Mouse (Mus musculus): ENCODE measurements around the gene Bcl2l1. TPM values are rescaled to one million over a fixed set of nuclear protein-coding genes. Genes with fewer than 3 reads are reported as not detected.
A peak's percentile ranks its signal among the peaks of the same experiment; 100 is the strongest.

Bcl2l1 gene
- polyA plus RNA-seq, 1 experiment from 2014 or later = 109 TPM

DNA sequence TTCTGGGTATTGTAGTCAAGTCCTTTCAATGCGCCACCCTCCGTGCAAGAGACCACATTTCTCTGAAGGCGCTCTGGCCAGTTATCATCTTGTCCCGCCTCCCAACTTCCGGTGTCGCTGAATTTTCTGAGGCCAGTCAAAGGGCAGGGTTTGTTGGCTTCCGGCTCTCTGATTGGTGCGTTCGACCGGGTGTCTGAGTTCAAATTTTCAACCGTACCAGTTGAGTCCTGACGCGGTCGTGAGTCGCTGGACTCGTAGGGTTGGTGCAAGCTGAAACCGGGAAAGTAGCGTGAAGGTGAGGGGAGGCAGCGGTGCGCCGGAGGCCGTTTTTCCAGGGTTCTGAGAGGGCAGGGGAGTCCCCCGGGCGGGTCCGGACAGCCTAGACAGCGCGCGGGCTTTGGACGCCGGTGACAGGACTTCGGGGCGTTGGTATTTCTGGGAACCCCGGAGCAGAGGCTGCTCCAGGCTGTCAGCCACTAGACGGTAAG lies 16.3 kb upstream of the Bcl2l1 start, which contains the start of gene Tpx2:
TSS of gene Tpx2 (plus strand) at position 150 of the 488 bp plus-strand sequence.
- peak within 1 kb of the TSS; percentile 86 for H3K27ac ChIP-seq (replicated peaks; ENCODE audit: low read depth, low read length)
- peaks cover 10% of the 10 kb centered on the region for H3K4me1 ChIP-seq (ENCODE audit: control insufficient read depth, insufficient read depth, low read length)
- ATAC-seq (ENCODE audit: insufficient number of reproducible peaks, low FRiP score, low TSS enrichment, low read depth) = peak; percentile 96
- H3K4me3 ChIP-seq (ENCODE audit: low read depth, low read length) = peak within 1 kb of the TSS; percentile 92
- no peaks in the 10 kb centered on the region for H3K9me3 ChIP-seq (ENCODE audit: control insufficient read depth, low read length)
- H3K36me3 ChIP-seq (ENCODE audit: control insufficient read depth, insufficient read depth, low read length) = no peaks in the 10 kb centered on the region
- DNase-seq (ENCODE audit: low spot score) = peak; percentile 99
- peak within 1 kb of the TSS; percentile 84 for H3K9ac ChIP-seq (ENCODE audit: low read length)
- H3K4me2 ChIP-seq (ENCODE audit: low read depth, severe bottlenecking) = peak within 1 kb of the TSS; percentile 57
- no peaks in the 10 kb centered on the region for H3K27me3 ChIP-seq (ENCODE audit: control insufficient read depth, insufficient read depth, low read length)
- WGBS = 0% methylated on average over 34 of the region's 34 CpGs

DNA sequence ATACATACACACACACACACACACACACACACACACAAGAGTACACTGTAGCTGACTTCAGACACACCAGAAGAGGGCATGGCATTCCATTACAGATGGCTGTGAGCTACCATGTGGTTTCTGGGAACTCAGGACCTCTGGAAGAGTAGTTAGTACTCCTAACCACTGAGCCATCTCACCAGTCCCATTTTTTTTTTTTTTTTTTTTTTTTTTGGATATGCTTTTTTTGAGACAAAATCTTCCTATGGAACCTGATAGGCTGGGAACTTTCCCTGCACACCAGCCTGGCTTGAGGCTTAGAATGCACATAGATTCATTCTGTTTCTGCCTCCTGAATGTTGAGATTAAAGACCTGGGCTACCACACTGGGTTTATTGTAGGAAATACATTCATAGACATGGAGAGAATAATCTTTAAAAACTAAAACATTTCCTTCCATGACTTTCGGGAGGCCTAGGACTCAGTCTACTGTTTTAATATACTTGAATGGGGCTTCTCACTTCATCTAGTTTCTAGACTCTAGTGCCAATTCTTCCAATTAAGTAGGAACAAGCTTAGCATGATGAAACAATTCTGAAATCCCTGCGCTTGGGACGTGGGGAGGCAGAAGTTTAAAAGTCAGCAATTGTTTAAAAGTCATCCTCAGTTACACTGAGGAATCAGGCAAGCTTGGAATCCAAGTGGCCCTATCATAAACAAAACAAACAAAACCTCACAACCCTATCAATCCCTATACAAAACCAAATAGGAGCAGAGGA lies 15.7 kb upstream of the Bcl2l1 start:
- no peak for ATAC-seq (ENCODE audit: insufficient number of reproducible peaks, low FRiP score, low TSS enrichment, low read depth)

DNA sequence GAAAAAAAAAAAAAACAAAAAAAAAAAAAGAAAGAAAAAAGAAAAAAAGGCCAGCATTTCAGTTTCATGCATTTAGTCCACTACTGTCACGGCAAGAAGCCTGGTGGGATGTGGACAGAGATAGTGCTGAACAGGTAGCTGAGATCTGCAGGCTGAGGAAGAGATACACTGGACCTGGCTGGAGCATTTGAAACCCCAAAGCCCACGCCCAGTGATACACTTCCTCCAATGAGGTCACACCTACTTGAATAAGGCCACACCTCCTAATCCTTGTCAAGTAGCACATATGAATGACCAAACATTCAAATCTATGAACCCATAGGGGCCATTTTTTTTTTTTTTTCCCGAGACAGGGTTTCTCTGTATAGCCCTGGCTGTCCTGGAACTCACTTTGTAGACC lies 11.2 kb upstream of the Bcl2l1 start:
- Histone ChIP-seq H3K36me3 (ENCODE audit: control insufficient read depth, insufficient read depth, low read length) (no peaks in the 10 kb centered on the region), H3K4me1 (ENCODE audit: control insufficient read depth, insufficient read depth, low read length) (no peaks in the 10 kb centered on the region), H3K4me3 (ENCODE audit: low read depth, low read length) (no peak overlapping the region), H3K27ac (replicated peaks; ENCODE audit: low read depth, low read length) (no peak overlapping the region), H3K9me3 (ENCODE audit: control insufficient read depth, low read length) (no peaks in the 10 kb centered on the region), H3K4me2 (ENCODE audit: low read depth, severe bottlenecking) (no peak overlapping the region), H3K9ac (ENCODE audit: low read length) (no peak overlapping the region), H3K27me3 (ENCODE audit: control insufficient read depth, insufficient read depth, low read length) (no peaks in the 10 kb centered on the region)
- ATAC-seq (ENCODE audit: insufficient number of reproducible peaks, low FRiP score, low TSS enrichment, low read depth) = no peak
- DNase-seq (ENCODE audit: low spot score) = no peak
- WGBS = 73% methylated on average over 3 of the region's 3 CpGs

More for the DNA sequence above, 15.7 kb upstream of the Bcl2l1 start:
- no peak for DNase-seq (ENCODE audit: low spot score)
- no peaks in the 10 kb centered on the region for H3K36me3 ChIP-seq (ENCODE audit: control insufficient read depth, insufficient read depth, low read length)
- no peak overlapping the region for H3K4me3 ChIP-seq (ENCODE audit: low read depth, low read length)
- no peak overlapping the region for H3K27ac ChIP-seq (replicated peaks; ENCODE audit: low read depth, low read length)
- H3K9ac ChIP-seq (ENCODE audit: low read length) = no peak overlapping the region
- 16% methylated on average over 3 of the region's 3 CpGs for WGBS
- H3K4me1 ChIP-seq (ENCODE audit: control insufficient read depth, insufficient read depth, low read length) = peaks cover 10% of the 10 kb centered on the region
- peak overlapping the region; percentile 16; the same call in 1 of the 2 replicates for H3K4me2 ChIP-seq (ENCODE audit: low read depth, severe bottlenecking)
- H3K27me3 ChIP-seq (ENCODE audit: control insufficient read depth, insufficient read depth, low read length) = no peaks in the 10 kb centered on the region
- H3K9me3 ChIP-seq (ENCODE audit: control insufficient read depth, low read length) = no peaks in the 10 kb centered on the region

DNA sequence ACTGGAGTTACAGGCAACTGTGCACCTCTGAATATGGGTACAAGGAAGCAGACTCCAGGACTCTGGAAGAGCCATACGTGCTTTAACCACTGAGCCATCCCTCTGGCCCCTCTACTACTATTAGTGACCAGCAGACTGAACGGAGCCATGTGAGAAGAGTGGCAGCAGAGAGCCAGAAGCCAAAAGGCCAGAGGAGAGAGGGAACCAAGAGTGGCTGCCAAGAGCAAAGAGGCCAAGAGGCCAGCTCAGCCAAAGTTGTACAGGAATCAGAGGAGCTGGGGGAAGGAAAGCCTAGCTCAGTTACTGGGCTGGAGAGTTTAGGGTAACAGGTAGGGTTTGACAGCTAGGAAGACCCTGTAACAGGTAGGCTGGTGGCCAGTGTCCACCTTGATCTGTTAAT lies 7.7 kb upstream of the Bcl2l1 start:
- no peak overlapping the region for H3K4me2 ChIP-seq (ENCODE audit: low read depth, severe bottlenecking)
- no peaks in the 10 kb centered on the region for H3K36me3 ChIP-seq (ENCODE audit: control insufficient read depth, insufficient read depth, low read length)
- no peaks in the 10 kb centered on the region for H3K9me3 ChIP-seq (ENCODE audit: control insufficient read depth, low read length)
- H3K4me3 ChIP-seq (ENCODE audit: low read depth, low read length) = no peak overlapping the region
- no peak overlapping the region for H3K27ac ChIP-seq (replicated peaks; ENCODE audit: low read depth, low read length)
- no peaks in the 10 kb centered on the region for H3K27me3 ChIP-seq (ENCODE audit: control insufficient read depth, insufficient read depth, low read length)
- H3K9ac ChIP-seq (ENCODE audit: low read length) = no peak overlapping the region
- H3K4me1 ChIP-seq (ENCODE audit: control insufficient read depth, insufficient read depth, low read length) = no peaks in the 10 kb centered on the region
- WGBS = 81% methylated on average over 2 of the region's 2 CpGs
- ATAC-seq (ENCODE audit: insufficient number of reproducible peaks, low FRiP score, low TSS enrichment, low read depth) (no peak), DNase-seq (ENCODE audit: low spot score) (no peak)

DNA sequence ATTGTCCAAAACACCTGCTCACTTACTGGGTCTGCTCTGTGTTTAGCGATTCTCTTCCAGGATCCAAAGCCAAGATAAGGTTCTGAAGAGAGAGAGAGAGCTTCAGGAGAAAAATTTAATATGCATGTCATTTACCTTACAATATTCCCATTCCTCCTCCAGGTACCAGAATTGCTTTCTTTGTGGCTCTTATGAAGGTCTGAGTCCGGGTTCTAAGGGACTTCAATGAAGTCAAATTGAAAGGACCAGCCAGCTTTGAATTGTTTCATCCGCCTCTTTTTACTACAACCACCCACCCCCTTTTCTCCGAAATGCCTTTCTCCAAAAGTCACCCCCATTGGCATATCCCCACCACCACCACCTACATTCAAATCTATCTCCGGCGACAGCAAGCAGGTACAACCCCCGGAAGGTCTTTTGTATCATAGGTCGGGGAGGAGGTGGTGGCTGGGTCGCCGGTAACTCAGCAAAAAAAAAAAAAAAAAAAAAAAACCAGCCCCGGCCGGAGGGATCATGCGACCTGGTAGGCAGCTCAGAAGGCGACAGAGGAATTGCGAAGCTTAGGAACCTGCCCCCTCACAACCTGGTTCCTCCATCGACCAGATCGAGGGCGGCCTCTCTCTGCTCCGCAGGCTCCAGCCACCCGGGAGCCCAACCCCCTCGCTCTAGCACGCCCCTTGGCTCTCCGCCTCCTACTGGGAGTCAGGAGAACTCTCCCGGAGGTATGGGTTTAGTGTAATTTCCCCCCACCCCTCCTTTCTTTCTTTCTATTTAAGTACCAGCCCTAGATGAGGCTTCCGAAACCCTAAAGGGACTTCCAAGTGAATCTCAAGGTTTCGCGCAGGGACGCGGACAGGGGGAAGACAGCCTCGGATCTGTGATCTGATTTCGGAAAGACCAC lies 1.3 kb downstream of the Bcl2l1 start:
- H3K36me3 ChIP-seq (ENCODE audit: control insufficient read depth, insufficient read depth, low read length) = no peaks in the 10 kb centered on the region; the same call in 1 of the 2 replicates
- peak overlapping the region; percentile 64 for H3K4me2 ChIP-seq (ENCODE audit: low read depth, severe bottlenecking)
- no peaks in the 10 kb centered on the region for H3K27me3 ChIP-seq (ENCODE audit: control insufficient read depth, insufficient read depth, low read length)
- H3K9ac ChIP-seq (ENCODE audit: low read length) = peak overlapping the region; percentile 85
- 3% methylated on average over 31 of the region's 31 CpGs for WGBS
- peak overlapping the region; percentile 62 for H3K4me3 ChIP-seq (ENCODE audit: low read depth, low read length)
- peak overlapping the region; percentile 90 for H3K27ac ChIP-seq (replicated peaks; ENCODE audit: low read depth, low read length)
- peaks cover 24% of the 10 kb centered on the region for H3K4me1 ChIP-seq (ENCODE audit: control insufficient read depth, insufficient read depth, low read length)
- ATAC-seq (ENCODE audit: insufficient number of reproducible peaks, low FRiP score, low TSS enrichment, low read depth) (peak; percentile 73), DNase-seq (ENCODE audit: low spot score) (peak; percentile 88)
- H3K9me3 ChIP-seq (ENCODE audit: control insufficient read depth, low read length) = no peaks in the 10 kb centered on the region

DNA sequence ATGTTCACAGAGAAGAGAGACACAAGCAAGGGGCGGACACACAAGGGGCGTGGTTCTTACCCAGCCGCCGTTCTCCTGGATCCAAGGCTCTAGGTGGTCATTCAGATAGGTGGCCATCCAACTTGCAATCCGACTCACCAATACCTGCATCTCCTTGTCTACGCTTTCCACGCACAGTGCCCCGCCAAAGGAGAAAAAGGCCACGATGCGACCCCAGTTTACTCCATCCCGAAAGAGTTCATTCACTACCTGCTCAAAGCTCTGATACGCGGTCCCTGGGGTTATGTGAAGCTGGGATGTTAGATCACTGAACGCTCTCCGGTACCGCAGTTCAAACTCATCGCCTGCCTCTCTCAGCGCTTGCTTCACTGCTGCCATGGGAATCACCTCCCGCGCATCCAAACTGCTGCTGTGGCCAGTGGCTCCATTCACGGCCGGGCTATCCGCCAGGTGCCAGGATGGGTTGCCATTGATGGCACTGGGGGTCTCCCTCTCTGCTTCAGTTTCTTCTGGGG lies 2.1 kb downstream of the Bcl2l1 start:
- 90% methylated on average over 23 of the region's 23 CpGs for WGBS
- Histone ChIP-seq H3K9ac (ENCODE audit: low read length) (peak overlapping the region; percentile 85), H3K27ac (replicated peaks; ENCODE audit: low read depth, low read length) (no peak overlapping the region), H3K4me3 (ENCODE audit: low read depth, low read length) (peak overlapping the region; percentile 62), H3K4me1 (ENCODE audit: control insufficient read depth, insufficient read depth, low read length) (peaks cover 24% of the 10 kb centered on the region), H3K4me2 (ENCODE audit: low read depth, severe bottlenecking) (peak overlapping the region; percentile 64), H3K9me3 (ENCODE audit: control insufficient read depth, low read length) (no peaks in the 10 kb centered on the region), H3K36me3 (ENCODE audit: control insufficient read depth, insufficient read depth, low read length) (no peaks in the 10 kb centered on the region; the same call in 1 of the 2 replicates), H3K27me3 (ENCODE audit: control insufficient read depth, insufficient read depth, low read length) (no peaks in the 10 kb centered on the region)
- DNase-seq (ENCODE audit: low spot score) (no peak), ATAC-seq (ENCODE audit: insufficient number of reproducible peaks, low FRiP score, low TSS enrichment, low read depth) (no peak)

DNA sequence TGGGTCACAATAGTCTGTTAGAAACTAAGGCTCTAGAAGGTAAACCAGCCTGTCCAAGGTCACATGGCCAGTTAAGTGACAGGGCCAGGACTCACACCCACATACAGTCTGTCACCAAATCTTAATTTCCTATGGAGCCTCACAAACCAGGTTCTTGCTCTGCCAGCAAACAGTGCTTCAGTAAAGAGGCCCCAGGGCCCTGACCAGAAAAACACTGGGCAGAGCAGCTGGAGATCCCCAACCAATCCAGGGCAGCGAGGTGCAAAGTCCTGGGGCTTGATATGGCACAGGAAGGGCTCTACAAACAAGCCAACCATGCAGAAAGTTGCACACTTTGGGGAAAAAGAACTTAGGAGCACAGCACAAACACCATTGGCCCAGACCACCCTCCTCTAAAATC lies 3.0 kb downstream of the Bcl2l1 start:
- Histone ChIP-seq H3K4me3 (ENCODE audit: low read depth, low read length) (peak overlapping the region; percentile 62), H3K9me3 (ENCODE audit: control insufficient read depth, low read length) (no peaks in the 10 kb centered on the region), H3K9ac (ENCODE audit: low read length) (0 out of 2 replicates have a peak overlapping the region, but pooled peaks have one; percentile 13), H3K36me3 (ENCODE audit: control insufficient read depth, insufficient read depth, low read length) (peaks cover 3% of the 10 kb centered on the region; the same call in 1 of the 2 replicates), H3K4me2 (ENCODE audit: low read depth, severe bottlenecking) (peak overlapping the region; percentile 64), H3K27me3 (ENCODE audit: control insufficient read depth, insufficient read depth, low read length) (no peaks in the 10 kb centered on the region), H3K4me1 (ENCODE audit: control insufficient read depth, insufficient read depth, low read length) (peaks cover 24% of the 10 kb centered on the region), H3K27ac (replicated peaks; ENCODE audit: low read depth, low read length) (no peak overlapping the region; the same call in 1 of the 2 replicates)
- no peak for DNase-seq (ENCODE audit: low spot score)
- WGBS = 81% methylated on average over 1 of the region's 1 CpGs
- no peak for ATAC-seq (ENCODE audit: insufficient number of reproducible peaks, low FRiP score, low TSS enrichment, low read depth)

DNA sequence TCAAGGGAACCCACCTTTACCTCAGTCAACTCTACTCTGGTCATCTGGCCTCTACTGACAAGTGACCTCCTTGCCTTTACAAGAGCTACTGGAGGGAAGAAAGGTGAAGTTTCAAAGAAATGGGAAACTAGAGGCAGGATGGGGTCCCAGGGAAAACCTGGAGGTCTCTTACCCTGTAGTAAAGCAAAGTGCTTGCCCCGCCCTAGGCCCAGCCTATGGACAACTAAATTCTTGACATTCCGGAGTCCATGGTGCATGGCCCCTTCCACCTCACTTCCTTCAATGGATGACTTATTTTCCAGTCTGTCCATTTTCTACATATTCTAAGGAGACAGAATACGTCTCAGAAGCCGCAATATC lies 3.5 kb downstream of the Bcl2l1 start:
- Histone ChIP-seq H3K27ac (replicated peaks; ENCODE audit: low read depth, low read length) (no peak overlapping the region), H3K9ac (ENCODE audit: low read length) (no peak overlapping the region), H3K4me3 (ENCODE audit: low read depth, low read length) (peak overlapping the region; percentile 11; the same call in 1 of the 2 replicates), H3K9me3 (ENCODE audit: control insufficient read depth, low read length) (no peaks in the 10 kb centered on the region), H3K4me2 (ENCODE audit: low read depth, severe bottlenecking) (peak overlapping the region; percentile 64), H3K36me3 (ENCODE audit: control insufficient read depth, insufficient read depth, low read length) (peaks cover 3% of the 10 kb centered on the region; the same call in 1 of the 2 replicates), H3K27me3 (ENCODE audit: control insufficient read depth, insufficient read depth, low read length) (no peaks in the 10 kb centered on the region), H3K4me1 (ENCODE audit: control insufficient read depth, insufficient read depth, low read length) (peaks cover 24% of the 10 kb centered on the region)
- ATAC-seq (ENCODE audit: insufficient number of reproducible peaks, low FRiP score, low TSS enrichment, low read depth) (no peak), DNase-seq (ENCODE audit: low spot score) (no peak)
- WGBS = 89% methylated on average over 4 of the region's 4 CpGs
